Mouse (Mus musculus) cerebellum, adult 2 months (tissue): ENCODE results near the gene Nbl1. TPM values are rescaled to one million over a fixed set of nuclear protein-coding genes. Genes with fewer than 3 reads are reported as not detected.
A peak's percentile ranks its signal among the peaks of the same experiment; 100 is the strongest.

Experiments used
- DNase-seq, 2 experiments: peaks; one replicate each; pipeline ENCODE4 v3.0.0; 2021
- H3K27ac ChIP-seq: fragments of 200-500 bp; 2 replicates; pipeline ENCODE4 v1.5.1; 2012; ENCODE audit warnings: low read length, control low read depth, inconsistent platforms; ENCODE audit not compliant: insufficient read depth
- H3K27me3 ChIP-seq: fragments of 200-500 bp; 2 replicates; pipeline ENCODE4 v1.6.1; 2012; ENCODE audit warnings: inconsistent platforms, mild to moderate bottlenecking, low read length, moderate library complexity; ENCODE audit not compliant: control insufficient read depth, insufficient read depth
- H3K4me1 ChIP-seq: fragments of 200-500 bp; 2 replicates; pipeline ENCODE4 v1.6.1; 2011; ENCODE audit warnings: low read length; ENCODE audit not compliant: control insufficient read depth, insufficient read depth
- H3K4me3 ChIP-seq: fragments of 200-500 bp; replicated peaks from 2 replicates; pipeline ENCODE3; 2011; ENCODE audit warnings: mild to moderate bottlenecking, low read depth, low read length, control low read depth; ENCODE audit not compliant: insufficient read depth
- CTCF ChIP-seq: fragments of 200-500 bp; IDR thresholded peaks from 2 replicates; pipeline ENCODE4 v1.5.1; 2011; ENCODE audit warnings: low read depth, mild to moderate bottlenecking, control low read depth, low read length, moderate library complexity, borderline replicate concordance; ENCODE audit not compliant: insufficient read depth
- POLR2A ChIP-seq: fragments of 200-500 bp; IDR thresholded peaks from 2 replicates; pipeline ENCODE4 v1.6.1; 2011; ENCODE audit warnings: low read length, control low read depth, borderline replicate concordance; ENCODE audit not compliant: insufficient read depth
- WGBS: fragments of 180-500 bp; shearing (Covaris S2); methylation state at CpG from one replicate; pipeline ENCODE4 v1.1.7; 2018; 5-methylcytosine and 5-hydroxymethylcytosine counted together
- polyA plus RNA-seq: library from polyadenylated mRNA; depleted of rRNA; stranded (reverse); fragments of >200 nt; gene quantifications from 2 replicates; pipeline ENCODE4 v1.2.3, GENCODE M21; 2012

Nbl1 gene
- polyA plus RNA-seq, 1 experiment: 55.0 TPM

GRCm38 (mm10) chr4:139042611-139043010 lies 50.2 kb downstream of the Nbl1 start:
- Histone ChIP-seq H3K4me3 (no peak overlapping the region), H3K27ac (no peak overlapping the region), H3K27me3 (no peaks in the 10 kb centered on the region), H3K4me1 (no peaks in the 10 kb centered on the region; the same call in none of the 2 replicates)
- 89% methylated on average over 5 of the region's 5 CpGs for WGBS
- TF ChIP-seq CTCF (no peak), POLR2A (no peak)
- DNase-seq: no peak

- H3K27ac ChIP-seq: no peak overlapping the region
- WGBS: 35% methylated on average over 10 of the region's 10 CpGs
These were observed 52.5 kb downstream of the Nbl1 start for GRCm38 (mm10) chr4:139040084-139040839.

DNA sequence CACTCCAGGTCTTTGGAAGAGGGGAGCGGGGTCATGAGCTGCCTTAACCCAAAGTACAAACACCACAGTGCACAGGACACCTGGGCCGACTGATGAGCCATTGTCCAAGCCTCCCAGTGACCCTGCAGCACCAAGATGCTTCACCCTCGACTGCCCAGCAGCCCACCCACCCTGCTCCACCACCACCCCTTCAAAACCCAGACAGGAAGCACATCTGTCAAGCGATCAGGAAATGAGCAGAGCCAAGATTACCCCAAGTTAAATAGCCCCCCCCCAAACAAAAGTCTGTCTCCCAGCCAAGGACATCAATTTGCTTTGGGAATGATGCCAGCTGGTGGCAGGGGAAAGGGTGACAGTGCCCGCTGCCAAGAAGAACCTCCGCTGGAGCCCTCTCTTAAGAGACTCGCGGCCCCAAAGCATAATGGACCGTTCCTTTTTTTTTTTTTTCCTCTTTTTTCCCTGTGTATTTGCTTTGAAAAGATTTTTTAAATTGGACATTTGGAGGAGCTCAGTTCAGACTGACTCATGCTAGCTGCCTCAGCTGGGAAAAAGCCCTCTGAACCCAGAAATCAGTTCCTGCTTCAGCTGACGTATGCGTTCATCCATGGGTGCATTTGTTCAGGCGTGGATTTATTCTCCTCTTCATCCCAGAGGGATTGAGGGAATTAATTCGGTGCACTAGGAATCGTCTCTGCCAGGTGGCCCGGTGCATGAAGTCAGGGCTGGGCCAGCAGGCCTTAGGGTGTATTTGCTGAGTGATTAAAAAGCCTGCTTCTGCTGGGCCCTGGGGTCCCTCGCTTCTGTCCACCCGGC lies 54.8 kb downstream of the Nbl1 start:
- Histone ChIP-seq H3K27me3 (no peaks in the 10 kb centered on the region), H3K4me1 (no peaks in the 10 kb centered on the region; the same call in 1 of the 2 replicates), H3K27ac (no peak overlapping the region), H3K4me3 (no peak overlapping the region)
- TF ChIP-seq POLR2A (no peak), CTCF (no peak)
- peak in 1 of 2 experiments; percentile 11 for DNase-seq
- 23% methylated on average over 17 of the region's 17 CpGs for WGBS

More at GRCm38 (mm10) chr4:139040084-139040839, 52.5 kb downstream of the Nbl1 start:
- TF ChIP-seq POLR2A (no peak), CTCF (no peak)
- DNase-seq: no peak
- Histone ChIP-seq H3K4me1 (no peaks in the 10 kb centered on the region; the same call in 1 of the 2 replicates), H3K27me3 (no peaks in the 10 kb centered on the region), H3K4me3 (no peak overlapping the region)

GRCm38 (mm10) chr4:139035799-139036198 lies 57.0 kb downstream of the Nbl1 start:
- TF ChIP-seq POLR2A (no peak), CTCF (no peak)
- Histone ChIP-seq H3K4me1 (no peaks in the 10 kb centered on the region; the same call in 1 of the 2 replicates), H3K27me3 (no peaks in the 10 kb centered on the region), H3K27ac (no peak overlapping the region), H3K4me3 (no peak overlapping the region)
- no peak for DNase-seq
- 67% methylated on average over 3 of the region's 3 CpGs for WGBS

- no peaks in the 10 kb centered on the region; the same call in 1 of the 2 replicates for H3K4me1 ChIP-seq
- 84% methylated on average over 3 of the region's 3 CpGs for WGBS
- H3K4me3 ChIP-seq: no peak overlapping the region
- H3K27me3 ChIP-seq: no peaks in the 10 kb centered on the region
- no peak for DNase-seq
- TF ChIP-seq POLR2A (no peak), CTCF (no peak)
- H3K27ac ChIP-seq: no peak overlapping the region
These were observed 57.9 kb downstream of the Nbl1 start for GRCm38 (mm10) chr4:139034942-139035341.

DNA sequence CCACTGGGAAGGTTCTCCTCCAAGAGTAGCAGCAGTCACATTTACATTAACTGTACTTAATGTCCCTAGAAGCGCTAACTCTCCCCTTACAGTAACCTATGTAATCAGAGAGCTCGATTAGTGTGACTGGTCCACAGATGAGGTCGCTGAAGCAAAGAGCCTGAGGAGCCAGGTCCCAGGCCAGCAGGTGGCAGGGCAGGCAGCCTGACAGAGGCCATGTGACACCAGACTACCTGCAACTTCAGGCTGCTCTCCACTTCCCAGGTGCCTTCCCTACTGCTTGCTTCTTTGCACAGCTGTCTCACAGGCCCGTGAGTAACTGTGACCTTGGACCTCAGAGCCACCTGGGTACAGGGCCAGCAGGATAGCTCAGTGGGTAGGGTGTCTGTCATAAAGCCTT lies 58.3 kb downstream of the Nbl1 start:
- no peak for TF ChIP-seq POLR2A
- no peak for TF ChIP-seq CTCF
- Histone ChIP-seq H3K4me1 (no peaks in the 10 kb centered on the region; the same call in 1 of the 2 replicates), H3K4me3 (no peak overlapping the region), H3K27ac (no peak overlapping the region), H3K27me3 (no peaks in the 10 kb centered on the region)
- no peak for DNase-seq
- 65% methylated on average over 4 of the region's 4 CpGs for WGBS

GRCm38 (mm10) chr4:139034010-139034367 lies 58.8 kb downstream of the Nbl1 start:
- Histone ChIP-seq H3K4me3 (no peak overlapping the region), H3K4me1 (no peaks in the 10 kb centered on the region; the same call in 1 of the 2 replicates), H3K27me3 (no peaks in the 10 kb centered on the region), H3K27ac (no peak overlapping the region)
- DNase-seq: no peak
- 92% methylated on average over 8 of the region's 8 CpGs for WGBS
- TF ChIP-seq POLR2A (no peak), CTCF (no peak)
